Mouse (Mus musculus): ENCODE data around the gene Foxp4. TPM values are rescaled to one million over a fixed set of nuclear protein-coding genes. Genes with fewer than 3 reads are reported as not detected.
A peak's percentile ranks its signal among the peaks of the same experiment; 100 is the strongest.

Foxp4 gene
- polyA plus RNA-seq, 1 experiment from 2014 or later = 9.0 TPM

DNA sequence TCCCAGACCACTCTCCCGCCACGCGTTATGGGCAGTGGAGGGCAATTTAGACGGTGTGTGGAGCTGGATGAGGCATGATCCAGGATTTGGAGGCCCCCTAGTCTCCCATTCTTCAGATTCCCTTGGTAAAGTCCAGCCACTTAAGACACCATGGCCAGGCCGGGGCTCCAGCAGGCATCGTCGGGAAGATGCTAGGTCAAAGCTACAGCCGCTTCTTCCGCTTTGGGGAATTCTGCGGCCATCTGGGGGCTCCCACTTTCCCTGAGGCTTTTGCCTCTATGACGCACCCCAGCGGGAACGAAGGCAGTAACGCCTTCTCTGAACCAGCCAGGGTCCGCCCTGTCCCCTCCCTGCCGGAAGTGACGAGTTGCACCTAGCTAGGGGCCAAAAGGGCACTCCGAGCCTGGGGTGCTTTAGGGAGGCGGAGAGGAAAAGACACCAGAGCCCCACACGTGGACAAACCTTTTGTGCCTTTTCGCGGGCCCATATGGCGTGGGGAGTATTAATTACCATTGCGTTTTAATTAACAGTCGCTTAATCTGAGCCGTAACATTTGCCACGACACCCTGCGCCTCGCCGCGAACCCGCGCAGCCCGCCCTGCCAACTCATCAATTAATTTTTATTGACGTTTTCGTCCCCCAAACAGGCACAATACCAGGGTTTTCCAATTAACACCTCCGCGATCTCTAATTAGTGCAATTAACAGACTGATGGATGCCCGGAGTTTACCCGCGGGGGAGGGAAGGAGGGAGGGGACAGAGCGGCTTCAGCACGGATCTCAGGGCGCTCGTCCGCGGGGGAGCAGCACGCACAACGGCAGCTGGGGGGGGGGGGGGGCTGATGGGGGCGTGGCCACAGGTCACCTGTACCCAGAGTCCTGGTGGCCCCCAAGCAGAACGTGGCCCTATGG lies 15.1 kb downstream of the Foxp4 start:
- H3K4me2 ChIP-seq = peak overlapping the region; percentile 82
- no peak for ATAC-seq (ENCODE audit: extremely low read depth, insufficient number of reproducible peaks, low FRiP score, low TSS enrichment)
- H3K4me1 ChIP-seq = peaks cover 58% of the 10 kb centered on the region
- H3K27me3 ChIP-seq (replicated peaks) = no peaks in the 10 kb centered on the region
- peaks cover 9% of the 10 kb centered on the region; the same call in 1 of the 2 replicates for H3K36me3 ChIP-seq
- H3K9ac ChIP-seq = peak overlapping the region; percentile 78
- WGBS = 12% methylated on average over 51 of the region's 51 CpGs
- H3K27ac ChIP-seq (replicated peaks) = no peak overlapping the region
- H3K4me3 ChIP-seq = peak overlapping the region; percentile 56
- H3K9me3 ChIP-seq = no peaks in the 10 kb centered on the region

DNA sequence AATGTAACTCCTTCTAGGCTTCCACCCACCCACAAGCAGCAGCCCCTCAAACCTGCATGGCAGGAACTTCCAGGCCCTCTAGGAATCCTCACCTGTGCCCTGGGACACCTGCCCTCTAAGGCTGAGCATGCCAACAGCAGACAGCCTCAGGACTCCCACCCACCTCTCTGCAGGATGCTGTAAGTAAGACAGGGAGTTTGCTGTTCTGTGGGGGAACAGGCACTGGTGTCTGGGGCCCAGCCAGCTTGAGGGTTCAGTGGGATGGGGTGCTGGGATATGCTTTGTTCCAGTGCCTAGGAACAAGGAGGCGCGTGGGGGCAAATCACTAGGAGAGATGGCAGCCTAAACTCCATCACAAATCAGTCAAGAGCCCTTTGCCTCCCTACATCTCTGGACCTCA lies 16.4 kb downstream of the Foxp4 start:
- WGBS = 86% methylated on average over 2 of the region's 2 CpGs
- H3K9me3 ChIP-seq = no peaks in the 10 kb centered on the region
- H3K4me3 ChIP-seq = no peak overlapping the region
- H3K4me1 ChIP-seq = peaks cover 60% of the 10 kb centered on the region
- H3K27ac ChIP-seq (replicated peaks) = 0 out of 2 replicates have a peak overlapping the region, but pooled peaks have one; percentile 1
- peaks cover 16% of the 10 kb centered on the region for H3K36me3 ChIP-seq
- H3K9ac ChIP-seq = no peak overlapping the region; the same call in 1 of the 2 replicates
- no peaks in the 10 kb centered on the region for H3K27me3 ChIP-seq (replicated peaks)
- ATAC-seq (ENCODE audit: extremely low read depth, insufficient number of reproducible peaks, low FRiP score, low TSS enrichment) = no peak
- H3K4me2 ChIP-seq = no peak overlapping the region

DNA sequence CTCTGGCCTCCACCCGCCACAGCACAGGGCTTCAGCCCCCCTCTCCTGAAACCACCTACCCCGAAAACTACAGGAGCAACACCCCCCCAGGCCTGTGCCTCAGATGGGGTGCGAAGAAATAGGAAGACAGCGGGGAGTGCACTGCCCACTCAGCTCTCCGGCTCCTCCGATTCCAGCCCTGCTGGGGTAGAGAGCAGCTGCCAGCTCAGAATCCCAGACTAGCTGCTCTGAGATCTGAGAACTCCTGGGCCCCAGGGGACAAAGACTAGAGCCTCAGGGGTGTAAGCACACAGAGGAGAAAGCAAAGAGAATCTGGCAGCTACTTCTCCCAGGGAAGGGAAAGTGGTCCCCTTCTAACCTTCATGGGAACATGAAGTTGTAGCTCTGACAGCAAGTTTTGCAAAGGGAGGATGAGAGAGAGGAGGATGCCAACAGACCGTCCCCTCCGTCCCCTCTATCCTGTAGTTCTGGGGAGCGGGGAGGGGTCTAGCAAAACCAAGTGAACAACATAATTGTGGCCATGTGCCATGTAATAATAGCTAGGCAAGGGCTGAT lies 17.0 kb downstream of the Foxp4 start:
- 64% methylated on average over 9 of the region's 9 CpGs for WGBS

DNA sequence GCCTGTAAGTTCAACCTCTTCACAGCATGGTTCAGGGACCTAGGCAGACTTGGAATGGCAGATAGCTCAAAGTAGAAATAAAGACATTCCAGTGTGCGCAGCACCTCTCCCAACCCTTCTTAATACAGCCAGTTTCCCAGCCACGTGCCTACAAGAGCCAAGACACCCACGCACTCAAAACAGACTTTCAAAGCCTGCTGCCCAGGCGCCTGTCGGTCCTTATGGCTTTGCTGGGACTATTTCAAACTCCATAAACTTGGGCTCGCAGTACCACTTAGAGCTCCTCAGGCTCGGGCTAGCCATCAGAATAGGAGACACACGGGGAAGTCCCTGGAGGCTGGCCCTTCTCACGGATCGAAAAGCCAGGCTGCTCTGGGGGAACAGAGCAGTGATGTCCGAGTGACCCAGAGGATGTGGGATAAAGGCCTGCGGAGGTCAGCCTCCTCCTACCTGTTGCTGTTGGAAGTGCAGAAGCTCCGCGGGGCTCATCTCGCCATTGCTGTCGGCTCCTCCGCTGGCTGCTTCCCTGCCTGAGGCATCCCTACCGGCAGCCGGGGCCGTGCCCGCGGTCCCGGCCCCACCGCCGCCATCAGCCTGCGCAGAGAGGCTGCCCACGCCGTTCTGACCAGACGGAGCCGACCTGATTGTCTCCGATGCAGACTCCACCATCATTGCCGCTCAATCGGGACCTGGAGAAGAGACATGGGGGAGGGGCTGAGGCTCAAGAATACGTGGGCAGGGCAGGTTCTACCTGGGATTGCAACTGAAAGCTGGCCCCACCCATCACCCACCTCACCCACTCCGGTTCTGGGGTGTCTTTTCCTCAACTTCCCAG lies 20.4 kb downstream of the Foxp4 start:
- H3K4me3 ChIP-seq = no peak overlapping the region
- peak overlapping the region; percentile 35 for H3K4me2 ChIP-seq
- H3K9me3 ChIP-seq = no peaks in the 10 kb centered on the region
- no peak overlapping the region for H3K27ac ChIP-seq (replicated peaks)
- 46% methylated on average over 35 of the region's 35 CpGs for WGBS
- H3K27me3 ChIP-seq (replicated peaks) = no peaks in the 10 kb centered on the region
- ATAC-seq (ENCODE audit: extremely low read depth, insufficient number of reproducible peaks, low FRiP score, low TSS enrichment) = no peak
- H3K4me1 ChIP-seq = peaks cover 46% of the 10 kb centered on the region
- peak overlapping the region; percentile 29 for H3K9ac ChIP-seq
- peaks cover 37% of the 10 kb centered on the region for H3K36me3 ChIP-seq

More for the DNA sequence above, 17.0 kb downstream of the Foxp4 start:
- peaks cover 58% of the 10 kb centered on the region for H3K4me1 ChIP-seq
- H3K9me3 ChIP-seq = no peaks in the 10 kb centered on the region
- H3K27ac ChIP-seq (replicated peaks) = no peak overlapping the region
- H3K9ac ChIP-seq = no peak overlapping the region; the same call in 1 of the 2 replicates
- H3K36me3 ChIP-seq = peaks cover 16% of the 10 kb centered on the region
- no peaks in the 10 kb centered on the region for H3K27me3 ChIP-seq (replicated peaks)
- H3K4me2 ChIP-seq = no peak overlapping the region
- no peak overlapping the region for H3K4me3 ChIP-seq
- ATAC-seq (ENCODE audit: extremely low read depth, insufficient number of reproducible peaks, low FRiP score, low TSS enrichment) = no peak

DNA sequence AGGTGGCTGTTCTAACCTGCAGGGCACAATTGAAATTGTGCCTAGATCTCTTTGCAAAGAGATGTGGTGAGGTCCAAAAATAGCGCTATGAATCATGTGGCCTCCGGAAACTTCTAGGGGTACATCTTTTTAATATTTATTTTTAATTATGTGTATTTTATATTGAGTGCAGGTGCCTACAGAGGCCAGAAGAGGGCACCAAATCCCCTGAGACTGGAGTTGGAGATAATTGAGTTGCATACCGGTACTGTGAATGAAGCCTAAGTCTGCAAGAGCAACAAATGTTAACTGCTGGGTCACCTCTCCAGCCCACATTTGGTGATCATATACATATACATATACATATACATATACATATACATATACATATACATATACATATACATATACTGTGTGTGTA lies 22.7 kb downstream of the Foxp4 start:
- peaks cover 42% of the 10 kb centered on the region for H3K4me1 ChIP-seq
- no peak for ATAC-seq (ENCODE audit: extremely low read depth, insufficient number of reproducible peaks, low FRiP score, low TSS enrichment)
- peaks cover 43% of the 10 kb centered on the region for H3K36me3 ChIP-seq
- H3K4me3 ChIP-seq = no peak overlapping the region
- no peak overlapping the region for H3K27ac ChIP-seq (replicated peaks)
- H3K27me3 ChIP-seq (replicated peaks) = no peaks in the 10 kb centered on the region
- H3K4me2 ChIP-seq = no peak overlapping the region
- H3K9ac ChIP-seq = no peak overlapping the region
- whole genome bisulfite sequencing = 76% methylated on average over 3 of the region's 3 CpGs
- H3K9me3 ChIP-seq = no peaks in the 10 kb centered on the region

DNA sequence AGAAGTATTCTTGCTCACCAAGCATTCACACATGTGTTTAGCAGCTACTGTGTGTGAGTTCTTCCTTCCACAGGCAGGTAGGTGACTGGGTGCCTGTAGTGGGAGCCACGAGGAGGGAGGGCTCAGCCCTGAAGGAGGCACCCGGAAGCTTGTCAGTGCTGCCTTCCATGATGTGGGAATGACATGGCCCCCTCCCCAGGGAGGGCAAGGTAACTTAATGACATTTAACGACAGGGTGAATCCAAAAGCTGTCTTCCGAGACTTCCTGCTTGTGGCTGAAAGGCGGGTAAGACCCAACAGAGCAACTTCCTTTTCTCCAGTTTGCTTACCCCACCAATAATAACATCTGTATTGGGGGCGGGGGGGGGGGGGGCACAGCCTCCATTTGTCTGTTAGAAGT lies 23.7 kb downstream of the Foxp4 start:
- no peaks in the 10 kb centered on the region for H3K27me3 ChIP-seq (replicated peaks)
- H3K4me1 ChIP-seq = peaks cover 40% of the 10 kb centered on the region
- WGBS = 56% methylated on average over 6 of the region's 6 CpGs
- H3K27ac ChIP-seq (replicated peaks) = no peak overlapping the region
- ATAC-seq (ENCODE audit: extremely low read depth, insufficient number of reproducible peaks, low FRiP score, low TSS enrichment) = no peak
- peaks cover 50% of the 10 kb centered on the region for H3K36me3 ChIP-seq
- H3K4me3 ChIP-seq = no peak overlapping the region
- no peaks in the 10 kb centered on the region for H3K9me3 ChIP-seq
- H3K9ac ChIP-seq = no peak overlapping the region
- H3K4me2 ChIP-seq = no peak overlapping the region

DNA sequence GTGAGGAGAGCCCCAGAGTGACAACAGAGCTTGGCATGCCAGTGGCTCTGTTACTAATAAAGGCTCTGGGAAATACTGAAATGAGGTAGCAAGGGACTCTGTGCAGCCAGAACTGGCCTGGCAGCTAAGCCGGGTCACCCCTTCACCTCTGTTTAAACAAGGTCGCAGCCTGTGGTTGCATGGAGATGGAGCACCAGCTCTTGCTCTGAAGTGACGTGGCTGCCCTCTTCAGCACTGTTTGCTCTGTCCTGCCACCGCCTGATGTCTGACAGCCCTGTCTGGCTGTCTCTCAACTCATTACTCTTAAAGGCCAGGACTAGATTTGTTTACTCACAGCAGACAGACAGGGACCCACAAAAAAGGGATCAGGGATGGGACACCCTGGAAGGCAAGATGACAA lies 25.3 kb downstream of the Foxp4 start:
- peaks cover 32% of the 10 kb centered on the region for H3K4me1 ChIP-seq
- WGBS = 34% methylated on average over 4 of the region's 4 CpGs
- H3K9ac ChIP-seq = no peak overlapping the region
- ATAC-seq (ENCODE audit: extremely low read depth, insufficient number of reproducible peaks, low FRiP score, low TSS enrichment) = no peak
- H3K9me3 ChIP-seq = no peaks in the 10 kb centered on the region
- H3K4me3 ChIP-seq = no peak overlapping the region
- H3K4me2 ChIP-seq = no peak overlapping the region
- H3K27me3 ChIP-seq (replicated peaks) = no peaks in the 10 kb centered on the region
- H3K36me3 ChIP-seq = peaks cover 58% of the 10 kb centered on the region
- peak overlapping the region; percentile 63 for H3K27ac ChIP-seq (replicated peaks)

DNA sequence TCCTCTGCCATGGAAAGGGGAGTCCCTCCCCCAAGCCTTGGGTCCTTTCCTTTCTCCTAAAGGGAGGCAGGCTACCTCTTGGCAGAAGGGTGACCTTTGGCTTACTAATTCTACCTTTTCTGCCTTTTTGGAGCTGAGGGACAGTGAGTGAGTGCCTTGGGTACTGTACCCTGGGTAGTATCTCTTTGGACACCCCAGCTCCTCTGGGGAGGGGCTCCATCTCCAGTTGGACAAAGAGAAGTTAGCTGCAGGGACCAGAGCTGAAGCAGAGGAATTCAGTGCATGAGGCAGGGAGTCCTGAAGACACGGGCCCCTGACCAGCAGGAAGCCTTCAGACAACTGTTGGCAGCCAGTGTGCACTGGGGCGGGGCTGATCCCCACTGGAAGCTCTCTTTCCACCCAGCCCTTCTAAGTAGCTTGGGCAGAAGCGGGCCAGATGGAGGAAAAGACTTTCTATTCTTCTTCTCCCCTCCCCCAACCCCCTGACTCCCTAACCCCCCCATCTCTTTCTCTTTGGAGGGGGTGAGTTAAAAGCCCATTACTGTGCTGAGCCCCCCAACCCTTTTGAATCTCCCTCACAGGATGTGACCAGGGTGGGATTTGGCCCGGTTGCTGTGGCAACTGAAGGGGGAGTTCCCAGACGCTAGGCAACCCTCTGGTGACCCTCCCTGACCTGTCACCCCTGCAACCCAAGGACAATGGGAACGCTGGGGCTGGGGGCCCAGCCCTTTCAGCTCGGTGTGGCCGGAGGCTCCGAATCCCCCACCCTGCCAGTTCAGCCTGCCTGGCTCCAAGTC lies 26.3 kb downstream of the Foxp4 start:
- WGBS = 24% methylated on average over 9 of the region's 9 CpGs
- peak overlapping the region; percentile 27 for H3K4me2 ChIP-seq

DNA sequence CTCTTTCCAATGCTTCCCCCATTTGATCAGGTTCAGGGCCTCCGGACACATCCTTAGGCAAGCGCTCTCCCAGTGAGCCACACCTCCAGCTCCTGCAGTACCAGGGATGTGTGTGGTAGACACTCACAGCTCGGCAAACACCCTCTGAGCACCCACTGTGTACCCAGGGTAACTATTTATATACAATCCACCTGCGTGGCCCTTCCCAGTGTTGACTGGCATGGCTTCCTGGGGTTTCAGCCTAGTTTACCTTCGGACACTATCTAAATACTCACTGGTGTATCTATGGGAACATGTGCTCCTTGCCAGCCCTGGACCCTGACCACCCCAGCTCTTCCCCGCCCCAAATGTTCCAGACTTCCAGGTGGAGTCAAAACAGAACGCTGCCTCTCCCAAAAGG lies 34.7 kb downstream of the Foxp4 start:
- no peaks in the 10 kb centered on the region for H3K9me3 ChIP-seq
- ATAC-seq (ENCODE audit: extremely low read depth, insufficient number of reproducible peaks, low FRiP score, low TSS enrichment) = no peak
- 70% methylated on average over 7 of the region's 7 CpGs for WGBS
- H3K27me3 ChIP-seq (replicated peaks) = no peaks in the 10 kb centered on the region
- no peak overlapping the region for H3K9ac ChIP-seq
- H3K4me1 ChIP-seq = peaks cover 43% of the 10 kb centered on the region
- no peak overlapping the region for H3K4me3 ChIP-seq
- H3K4me2 ChIP-seq = no peak overlapping the region
- no peak overlapping the region for H3K27ac ChIP-seq (replicated peaks)
- peaks cover 45% of the 10 kb centered on the region for H3K36me3 ChIP-seq

More for the DNA sequence above, 26.3 kb downstream of the Foxp4 start:
- Histone ChIP-seq H3K27me3 (replicated peaks) (no peaks in the 10 kb centered on the region), H3K4me3 (no peak overlapping the region), H3K27ac (replicated peaks) (peak overlapping the region; percentile 63), H3K9ac (peak overlapping the region; percentile 50), H3K9me3 (no peaks in the 10 kb centered on the region), H3K4me1 (peaks cover 30% of the 10 kb centered on the region), H3K36me3 (peaks cover 59% of the 10 kb centered on the region)
- peak; percentile 47; the same call in 1 of the 2 replicates for ATAC-seq (ENCODE audit: extremely low read depth, insufficient number of reproducible peaks, low FRiP score, low TSS enrichment)

DNA sequence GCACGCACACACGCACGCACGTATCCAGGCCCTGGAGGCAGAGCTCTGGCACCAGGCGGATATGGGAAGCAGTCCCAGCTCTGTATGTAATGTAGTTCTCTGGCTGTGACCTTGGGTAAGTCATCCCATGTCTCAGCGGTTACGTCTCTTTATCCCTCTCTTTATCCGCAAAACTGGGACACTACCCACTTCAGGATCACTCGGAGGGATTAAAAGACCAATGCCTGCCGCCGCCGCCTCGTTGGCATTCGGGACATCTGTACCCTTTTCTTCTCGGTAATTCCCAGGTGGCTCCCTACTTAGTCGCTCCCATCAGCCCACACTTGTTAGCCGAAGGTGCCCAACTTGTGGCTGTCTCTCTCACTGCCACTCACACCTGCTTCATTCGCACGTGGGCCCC lies 35.2 kb downstream of the Foxp4 start:
- Histone ChIP-seq H3K4me1 (peaks cover 43% of the 10 kb centered on the region), H3K4me3 (no peak overlapping the region), H3K27me3 (replicated peaks) (no peaks in the 10 kb centered on the region), H3K9me3 (no peaks in the 10 kb centered on the region), H3K36me3 (peaks cover 42% of the 10 kb centered on the region), H3K27ac (replicated peaks) (no peak overlapping the region), H3K9ac (no peak overlapping the region), H3K4me2 (no peak overlapping the region)
- ATAC-seq (ENCODE audit: extremely low read depth, insufficient number of reproducible peaks, low FRiP score, low TSS enrichment) = no peak
- 62% methylated on average over 19 of the region's 19 CpGs for WGBS
